Mouse (Mus musculus) heart, adult 2 months (tissue): Measurements from ENCODE around the gene Adcyap1.

Source experiments
- CTCF ChIP-seq: fragments of 200-600 bp; IDR thresholded peaks from 2 replicates; pipeline ENCODE4 v1.8.1; 2022; ENCODE audit warnings: antibody characterized with exemption, mild to moderate bottlenecking, moderate library complexity
- EP300 ChIP-seq: fragments of 200-500 bp; IDR thresholded peaks from 2 replicates; pipeline ENCODE4 v1.6.1; 2011; ENCODE audit warnings: low read depth, low read length, control low read depth; ENCODE audit not compliant: insufficient read depth
- POLR2A ChIP-seq: fragments of 200-500 bp; IDR thresholded peaks from 2 replicates; pipeline ENCODE4 v1.6.1; 2011; ENCODE audit warnings: mild to moderate bottlenecking, low read depth, low read length, control low read depth; ENCODE audit not compliant: insufficient read depth

DNA sequence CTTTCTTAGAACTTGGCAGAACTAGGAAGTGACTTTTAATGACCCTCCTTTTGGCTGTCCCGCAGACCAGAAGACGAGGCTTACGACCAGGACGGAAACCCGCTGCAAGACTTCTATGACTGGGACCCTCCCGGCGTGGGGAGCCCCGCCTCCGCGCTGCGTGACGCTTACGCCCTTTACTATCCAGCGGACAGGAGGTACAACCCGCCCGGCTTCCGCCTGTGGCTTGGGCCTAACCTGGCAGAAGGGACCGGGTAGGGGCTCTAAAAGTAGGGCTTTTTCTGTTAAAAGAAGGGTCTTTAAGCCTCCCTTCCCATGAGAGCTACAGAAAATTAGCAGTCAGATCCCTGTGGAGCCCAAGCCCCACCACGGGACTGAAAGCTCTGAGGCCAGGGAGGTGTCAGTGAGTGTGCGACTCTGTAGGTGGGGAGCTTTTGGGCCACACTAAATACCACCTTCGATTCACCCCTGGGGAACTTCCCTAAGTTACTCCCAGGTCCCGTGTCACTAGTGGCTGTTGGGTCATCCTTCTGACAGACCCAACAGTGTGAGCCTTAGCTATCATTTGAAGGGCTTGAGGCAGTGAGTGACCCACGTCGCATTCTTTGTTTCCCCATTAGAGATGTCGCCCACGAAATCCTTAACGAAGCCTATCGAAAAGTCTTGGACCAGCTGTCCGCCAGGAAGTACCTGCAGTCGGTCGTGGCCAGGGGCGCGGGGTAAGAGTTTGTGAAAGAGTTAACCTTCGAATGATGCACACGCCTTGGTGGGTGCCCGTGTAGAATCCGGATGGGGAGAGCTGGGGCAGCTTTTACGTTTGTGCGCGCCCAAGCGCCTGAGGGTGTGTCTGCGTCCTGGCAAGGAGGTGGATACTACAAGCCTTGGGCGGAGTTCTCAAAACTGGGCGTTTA, 3.6 kb downstream of the Adcyap1 start:
- TF ChIP-seq CTCF (no peak), POLR2A (no peak), EP300 (no peak)
